Mouse (Mus musculus) hindbrain, postnatal 0 days (tissue): ENCODE measurements at regions not wholly inside any gene's neighbourhood (a gene's known extent, or its start where the extent isn't known, plus 50 kb on each side); places are given as distances from the start of the nearest gene placed in this dataset.

Experiments
- ATAC-seq: fragments of 200-750 bp; cut with Nextera tagmentation; 2 replicates; pipeline ENCODE4 v1.8.0; 2017; ENCODE audit warnings: mild to moderate bottlenecking, moderate TSS enrichment, moderate library complexity
- DNase-seq: peaks from one replicate; pipeline ENCODE4 v3.0.0-alpha.2; 2015; ENCODE audit warnings: low spot score
- H3K27ac ChIP-seq: fragments of 300-500 bp; sonication (generic); 2 replicates; pipeline ENCODE4 v1.5.1; 2014; ENCODE audit warnings: mild to moderate bottlenecking
- H3K27me3 ChIP-seq: fragments of 300-500 bp; sonication (generic); 2 replicates; pipeline ENCODE4 v1.6.1; 2014; ENCODE audit warnings: low read length, mixed read lengths; ENCODE audit not compliant: insufficient read depth
- H3K36me3 ChIP-seq: fragments of 300-500 bp; sonication (generic); 2 replicates; pipeline ENCODE4 v1.6.1; 2014; ENCODE audit warnings: low read length, mixed read lengths; ENCODE audit not compliant: insufficient read depth
- H3K4me1 ChIP-seq: fragments of 300-500 bp; sonication (generic); 2 replicates; pipeline ENCODE4 v1.6.1; 2014; ENCODE audit warnings: antibody characterized with exemption, low read length, mixed read lengths; ENCODE audit not compliant: insufficient read depth
- H3K4me2 ChIP-seq: fragments of 300-500 bp; sonication (generic); 2 replicates; pipeline ENCODE4 v1.6.1; 2014; ENCODE audit warnings: low read depth, mild to moderate bottlenecking, low read length, moderate library complexity, mixed read lengths
- H3K4me3 ChIP-seq: fragments of 300-500 bp; sonication (generic); 2 replicates; pipeline ENCODE4 v1.5.1; 2014; ENCODE audit warnings: low read length
- H3K9ac ChIP-seq: fragments of 300-500 bp; sonication (generic); replicated peaks from 2 replicates; pipeline ENCODE4 v1.6.1; 2014; ENCODE audit warnings: mild to moderate bottlenecking, low read length, moderate library complexity, mixed read lengths
- H3K9me3 ChIP-seq: fragments of 300-500 bp; sonication (generic); 2 replicates; pipeline ENCODE4 v1.6.1; 2016; ENCODE audit warnings: low read length, mixed read lengths
- CTCF ChIP-seq: IDR thresholded peaks from 2 replicates; pipeline ENCODE4 v1.5.1; 2016; ENCODE audit warnings: antibody characterized with exemption, control low read depth, low read depth
- WGBS: fragments of 180-500 bp; shearing (Covaris S2); extraction: QIAGEN DNeasy Blood & Tissue Kit; methylation state at CpG from one replicate; pipeline ENCODE4 v1.1.7; 2014; 5-methylcytosine and 5-hydroxymethylcytosine counted together

DNA sequence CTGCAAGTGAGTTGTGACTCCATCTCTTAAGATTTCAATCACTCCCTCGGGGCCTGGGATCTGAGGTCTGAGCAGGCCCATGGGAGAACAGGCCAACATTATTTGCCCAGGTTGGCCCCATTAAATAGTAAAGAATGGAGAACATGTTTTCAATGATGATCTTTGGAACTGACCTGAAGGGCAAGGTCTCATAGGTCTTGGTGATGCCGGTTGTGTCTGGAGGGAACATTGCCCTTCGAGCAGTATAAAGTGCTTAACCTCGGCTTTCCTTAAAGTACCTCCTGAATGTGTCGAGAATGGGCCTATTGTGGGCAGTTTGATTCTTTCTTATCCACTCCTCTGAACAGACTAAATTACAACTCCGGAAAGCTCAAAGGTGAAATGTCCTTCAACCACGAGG, 155.7 kb upstream of the Rfx3 start:
- H3K9me3 ChIP-seq, result no peaks in the 10 kb centered on the region
- no peak overlapping the region for H3K27ac ChIP-seq
- 92% methylated on average over 7 of the region's 7 CpGs for WGBS
- H3K4me1 ChIP-seq, result no peaks in the 10 kb centered on the region
- no peak overlapping the region for H3K9ac ChIP-seq
- no peaks in the 10 kb centered on the region for H3K36me3 ChIP-seq
- no peak for TF ChIP-seq CTCF
- DNase-seq (no peak), ATAC-seq (no peak)
- H3K27me3 ChIP-seq, result no peaks in the 10 kb centered on the region
- no peak overlapping the region for H3K4me3 ChIP-seq
- H3K4me2 ChIP-seq, result no peak overlapping the region

DNA sequence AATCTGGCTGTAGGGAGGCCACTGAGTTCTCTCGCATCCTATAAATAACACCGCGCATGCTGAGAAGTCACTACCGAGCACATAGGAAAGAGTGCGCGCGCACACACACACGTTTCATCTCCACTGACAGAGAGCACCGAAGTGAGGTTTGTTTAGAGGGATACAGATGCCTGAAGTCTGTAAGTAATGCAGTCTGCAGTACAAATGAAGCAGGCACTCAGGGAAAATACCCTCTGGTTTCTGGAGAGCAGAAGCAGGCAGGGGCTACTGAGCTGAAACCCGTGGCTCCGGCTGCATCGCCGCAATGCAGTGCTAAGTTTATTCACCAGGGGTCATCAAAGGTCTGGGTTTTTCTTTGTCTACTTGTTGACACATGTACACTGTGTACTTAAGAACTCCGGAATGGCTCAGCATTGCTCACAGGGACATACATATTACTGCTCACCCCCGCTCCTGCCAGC, 155.0 kb upstream of the Rfx3 start:
- H3K9ac ChIP-seq, result no peak overlapping the region
- peak overlapping the region; percentile 44 for H3K4me2 ChIP-seq
- H3K4me3 ChIP-seq, result peak overlapping the region; percentile 16; the same call in 1 of the 2 replicates
- WGBS, result 23% methylated on average over 15 of the region's 15 CpGs
- no peaks in the 10 kb centered on the region for H3K4me1 ChIP-seq
- ATAC-seq (peak; percentile 94), DNase-seq (peak; percentile 91)
- no peaks in the 10 kb centered on the region for H3K9me3 ChIP-seq
- H3K27me3 ChIP-seq, result no peaks in the 10 kb centered on the region
- no peaks in the 10 kb centered on the region for H3K36me3 ChIP-seq
- TF ChIP-seq CTCF, result peak; percentile 76
- 0 out of 2 replicates have a peak overlapping the region, but pooled peaks have one; percentile 4 for H3K27ac ChIP-seq

DNA sequence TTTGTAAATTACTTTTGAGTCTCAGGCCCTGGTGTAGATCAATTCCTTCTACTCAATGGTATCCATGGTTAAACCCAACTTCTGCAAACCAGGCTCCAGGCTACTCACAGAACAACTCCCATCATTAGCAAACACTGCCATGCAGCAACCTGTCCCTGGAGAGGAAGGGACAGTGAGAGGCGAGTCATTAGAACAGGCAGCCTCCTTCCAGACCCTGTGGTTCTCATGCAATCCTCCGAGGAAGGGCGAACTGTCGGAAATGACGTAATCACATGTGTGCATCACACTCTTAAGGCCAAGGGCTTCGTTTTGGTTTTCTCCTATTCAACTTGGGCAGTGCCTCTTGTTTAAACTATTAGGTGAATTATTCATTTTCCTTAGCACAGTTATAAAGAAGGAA, 152.2 kb upstream of the Rfx3 start:
- Histone ChIP-seq H3K4me1 (no peaks in the 10 kb centered on the region), H3K4me2 (no peak overlapping the region), H3K4me3 (no peak overlapping the region), H3K27ac (no peak overlapping the region), H3K27me3 (no peaks in the 10 kb centered on the region), H3K9me3 (no peaks in the 10 kb centered on the region), H3K9ac (no peak overlapping the region), H3K36me3 (no peaks in the 10 kb centered on the region)
- no peak for TF ChIP-seq CTCF
- ATAC-seq (no peak), DNase-seq (no peak)
- WGBS, result 94% methylated on average over 6 of the region's 6 CpGs

DNA sequence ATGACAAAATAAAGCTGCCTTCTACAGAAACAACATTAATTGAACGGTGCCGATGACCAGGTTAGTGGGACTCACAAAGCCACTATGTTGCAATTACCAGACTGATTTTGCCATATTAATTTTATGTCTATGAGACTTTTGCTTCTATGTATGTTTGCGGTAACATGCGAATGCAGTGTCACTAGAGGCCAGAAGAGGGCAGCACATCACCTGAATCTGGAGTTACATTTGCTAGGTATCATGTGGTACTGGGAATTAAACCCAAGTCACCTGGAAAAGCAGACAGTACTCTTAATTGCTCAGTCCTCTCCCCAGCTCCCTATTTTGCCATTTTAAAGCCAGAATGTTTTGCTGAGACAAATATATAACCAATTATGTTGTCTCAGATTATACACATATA, 149.6 kb upstream of the Rfx3 start:
- peak; percentile 46 for TF ChIP-seq CTCF
- H3K9ac ChIP-seq, result no peak overlapping the region
- H3K4me3 ChIP-seq, result no peak overlapping the region
- no peak for DNase-seq
- no peak for ATAC-seq
- H3K9me3 ChIP-seq, result no peaks in the 10 kb centered on the region
- H3K27ac ChIP-seq, result no peak overlapping the region
- no peaks in the 10 kb centered on the region for H3K4me1 ChIP-seq
- H3K4me2 ChIP-seq, result no peak overlapping the region
- H3K36me3 ChIP-seq, result no peaks in the 10 kb centered on the region
- WGBS, result 86% methylated on average over 4 of the region's 4 CpGs
- no peaks in the 10 kb centered on the region for H3K27me3 ChIP-seq

DNA sequence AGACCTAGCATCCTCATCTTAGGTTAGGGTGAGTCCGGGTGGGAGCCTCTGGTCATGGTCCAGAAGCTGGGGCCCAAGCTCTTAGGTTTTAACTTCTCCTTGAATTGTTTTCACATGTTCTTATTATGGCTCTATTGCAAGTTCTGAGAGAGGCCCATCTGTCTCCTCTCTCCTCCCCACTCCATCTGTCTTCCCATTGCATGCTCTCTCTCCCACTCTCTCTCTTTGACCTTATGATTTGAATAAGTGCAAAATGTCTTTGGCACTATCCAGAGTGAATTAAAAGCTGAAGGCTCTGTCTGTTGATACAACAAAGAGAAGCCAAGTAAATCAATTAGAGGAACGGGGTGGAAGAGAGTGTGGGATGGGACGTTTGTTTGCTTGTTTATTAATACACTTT, 146.2 kb upstream of the Rfx3 start:
- TF ChIP-seq CTCF, result no peak
- Histone ChIP-seq H3K9me3 (no peaks in the 10 kb centered on the region), H3K27me3 (no peaks in the 10 kb centered on the region), H3K4me2 (no peak overlapping the region), H3K9ac (no peak overlapping the region), H3K4me3 (no peak overlapping the region), H3K27ac (no peak overlapping the region), H3K4me1 (no peaks in the 10 kb centered on the region), H3K36me3 (no peaks in the 10 kb centered on the region)
- 60% methylated on average over 3 of the region's 3 CpGs for WGBS
- DNase-seq (no peak), ATAC-seq (no peak)

DNA sequence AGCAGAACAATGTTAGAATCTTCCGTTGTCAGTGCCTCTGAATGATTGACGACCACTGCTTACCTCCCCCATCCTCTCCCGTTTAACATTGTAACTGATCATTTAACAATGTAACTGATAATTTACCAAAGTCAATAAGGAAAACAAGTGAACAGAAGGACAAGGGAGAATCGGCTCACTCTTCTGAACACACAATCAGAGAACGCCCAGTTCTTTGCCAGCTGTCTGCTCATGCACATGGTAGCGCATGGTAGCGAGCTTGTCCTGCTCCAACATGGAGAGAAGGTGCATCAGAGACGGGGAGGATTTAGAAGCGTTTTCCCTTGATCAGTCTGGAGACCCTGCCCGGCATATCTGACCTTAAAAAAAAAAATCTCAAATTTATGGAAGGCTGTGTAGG, 126.6 kb upstream of the Rfx3 start:
- no peaks in the 10 kb centered on the region for H3K9me3 ChIP-seq
- H3K4me2 ChIP-seq, result no peak overlapping the region
- WGBS, result 79% methylated on average over 10 of the region's 10 CpGs
- no peak overlapping the region for H3K27ac ChIP-seq
- ATAC-seq (no peak), DNase-seq (no peak)
- H3K4me1 ChIP-seq, result no peaks in the 10 kb centered on the region
- no peak overlapping the region for H3K9ac ChIP-seq
- no peaks in the 10 kb centered on the region for H3K36me3 ChIP-seq
- H3K4me3 ChIP-seq, result no peak overlapping the region
- no peaks in the 10 kb centered on the region for H3K27me3 ChIP-seq
- TF ChIP-seq CTCF, result no peak

DNA sequence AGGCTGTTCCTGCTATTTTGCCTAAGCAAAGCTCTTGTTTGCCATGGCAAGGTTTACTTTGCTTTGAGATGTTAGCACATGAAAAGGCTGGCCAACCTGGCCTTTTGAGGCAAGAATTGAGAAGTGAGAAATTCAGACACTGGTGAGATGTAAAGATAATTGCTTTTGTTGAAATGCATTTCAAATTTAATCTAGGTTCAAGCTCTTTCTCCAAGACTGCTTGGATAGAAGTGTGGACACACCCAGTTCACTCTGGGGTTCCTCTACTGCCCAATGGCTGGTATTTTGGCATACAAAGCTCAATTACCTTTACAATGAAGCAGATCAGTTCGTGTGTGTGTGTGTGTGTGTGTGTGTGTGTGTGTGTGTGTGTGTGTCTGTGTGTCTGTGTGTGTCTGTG, 123.8 kb upstream of the Rfx3 start:
- Histone ChIP-seq H3K9ac (no peak overlapping the region), H3K4me2 (no peak overlapping the region), H3K36me3 (no peaks in the 10 kb centered on the region), H3K4me3 (no peak overlapping the region), H3K27ac (no peak overlapping the region), H3K4me1 (no peaks in the 10 kb centered on the region), H3K27me3 (no peaks in the 10 kb centered on the region), H3K9me3 (no peaks in the 10 kb centered on the region)
- no peak for DNase-seq
- no peak for TF ChIP-seq CTCF
- no peak for ATAC-seq
- 6% methylated on average over 1 of the region's 1 CpGs for WGBS
